Mouse (Mus musculus) intestine, embryonic 14.5 days (tissue): ENCODE measurements around the gene Spock2. TPM values are rescaled to one million over a fixed set of nuclear protein-coding genes. Genes with fewer than 3 reads are reported as not detected.
"Not testable (repeated sequence)": the region's sequence is repeated elsewhere in the genome, so short reads cannot be mapped to it uniquely, and the experiment has no call there.

Source experiments
- ATAC-seq: fragments of 200-750 bp; cut with Nextera tagmentation; replicated peaks from 2 replicates; pipeline ENCODE4 v1.8.0; 2017; ENCODE audit warnings: low read depth, moderate number of reproducible peaks, moderate TSS enrichment, moderate library complexity; ENCODE audit not compliant: low FRiP score, low TSS enrichment
- DNase-seq: peaks from one replicate; pipeline ENCODE4 v3.0.0-alpha.2; 2018; ENCODE audit warnings: low spot score
- H3K27ac ChIP-seq: fragments of 300-500 bp; sonication (generic); 2 replicates; pipeline ENCODE4 v1.5.1; 2014; ENCODE audit warnings: low read depth, mild to moderate bottlenecking, control low read depth
- H3K27me3 ChIP-seq: fragments of 300-500 bp; sonication (generic); replicated peaks from 2 replicates; pipeline ENCODE4 v1.6.1; 2014; ENCODE audit warnings: low read length, control low read depth; ENCODE audit not compliant: control insufficient read depth, insufficient read depth
- H3K36me3 ChIP-seq: fragments of 300-500 bp; sonication (generic); 2 replicates; pipeline ENCODE4 v1.6.1; 2014; ENCODE audit warnings: low read length, control low read depth; ENCODE audit not compliant: control insufficient read depth, insufficient read depth
- H3K4me1 ChIP-seq: fragments of 300-500 bp; sonication (generic); replicated peaks from 2 replicates; pipeline ENCODE4 v1.6.1; 2014; ENCODE audit warnings: low read length, control low read depth, mixed read lengths; ENCODE audit not compliant: control insufficient read depth, insufficient read depth
- H3K4me2 ChIP-seq: fragments of 300-500 bp; sonication (generic); 2 replicates; pipeline ENCODE4 v1.6.1; 2014; ENCODE audit warnings: low read length
- H3K4me3 ChIP-seq: fragments of 300-500 bp; sonication (generic); 2 replicates; pipeline ENCODE4 v1.5.1; 2014; ENCODE audit warnings: low read depth, low read length, control low read depth, mixed read lengths
- H3K9ac ChIP-seq: fragments of 300-500 bp; sonication (generic); 2 replicates; pipeline ENCODE4 v1.6.1; 2014; ENCODE audit warnings: mild to moderate bottlenecking, low read length
- H3K9me3 ChIP-seq: fragments of 300-500 bp; sonication (generic); 2 replicates; pipeline ENCODE4 v1.6.1; 2016; ENCODE audit warnings: low read length, control low read depth; ENCODE audit not compliant: control insufficient read depth
- WGBS: fragments of 180-500 bp; shearing (Covaris S2); extraction: QIAGEN DNeasy Blood & Tissue Kit; methylation state at CpG from one replicate; pipeline ENCODE4 v1.1.7; 2014; 5-methylcytosine and 5-hydroxymethylcytosine counted together
- polyA plus RNA-seq: library from polyadenylated mRNA; unstranded; fragments of >200 nt; fragmentation: Nextera tagmentation; extraction: Ambion mirVana; gene quantifications from 2 replicates; pipeline ENCODE4 v1.2.1, GENCODE M21; 2014

The Spock2 gene
- polyA plus RNA-seq, 1 experiment from 2014 or later = 3.7 TPM

- H3K27ac ChIP-seq = no peak overlapping the region
- H3K4me2 ChIP-seq = no peak overlapping the region
- H3K9me3 ChIP-seq = no peaks in the 10 kb centered on the region
- no peaks in the 10 kb centered on the region for H3K27me3 ChIP-seq
- no peak overlapping the region for H3K9ac ChIP-seq
- H3K4me3 ChIP-seq = no peak overlapping the region
- H3K36me3 ChIP-seq = no peaks in the 10 kb centered on the region
- 90% methylated on average over 9 of the region's 9 CpGs for WGBS
- peaks cover 2% of the 10 kb centered on the region; the same call in 1 of the 2 replicates for H3K4me1 ChIP-seq
- ATAC-seq (no peak), DNase-seq (no peak)
Measured at GRCm38 (mm10) chr10:60128287-60128686, 22.3 kb downstream of the Spock2 start.

GRCm38 (mm10) chr10:60130504-60130903 is 24.5 kb downstream of the Spock2 start:
- no peak overlapping the region for H3K4me2 ChIP-seq
- H3K36me3 ChIP-seq = no peaks in the 10 kb centered on the region
- H3K27me3 ChIP-seq = no peaks in the 10 kb centered on the region
- ATAC-seq (no peak), DNase-seq (no peak)
- H3K9me3 ChIP-seq = no peaks in the 10 kb centered on the region
- no peak overlapping the region for H3K4me3 ChIP-seq
- H3K9ac ChIP-seq = no peak overlapping the region
- no peak overlapping the region for H3K27ac ChIP-seq
- peaks cover 11% of the 10 kb centered on the region for H3K4me1 ChIP-seq
- WGBS = 81% methylated on average over 4 of the region's 4 CpGs

- ATAC-seq = peak; percentile 30; the same call in 1 of the 2 replicates
- Histone ChIP-seq H3K4me2 (no peak overlapping the region), H3K27me3 (no peaks in the 10 kb centered on the region), H3K9me3 (no peaks in the 10 kb centered on the region), H3K9ac (no peak overlapping the region), H3K4me1 (peaks cover 11% of the 10 kb centered on the region), H3K27ac (no peak overlapping the region), H3K4me3 (no peak overlapping the region), H3K36me3 (no peaks in the 10 kb centered on the region)
- no peak for DNase-seq
- 23% methylated on average over 6 of the region's 6 CpGs for WGBS
Measured at GRCm38 (mm10) chr10:60133501-60133900, 27.5 kb downstream of the Spock2 start.

GRCm38 (mm10) chr10:60134201-60134600 is 28.2 kb downstream of the Spock2 start:
- 49% methylated on average over 9 of the region's 9 CpGs for WGBS
- no peaks in the 10 kb centered on the region for H3K9me3 ChIP-seq

GRCm38 (mm10) chr10:60136010-60136409 is 30.0 kb downstream of the Spock2 start:
- H3K4me3 ChIP-seq, ATAC-seq: not testable (repeated sequence)

More at GRCm38 (mm10) chr10:60134201-60134600, 28.2 kb downstream of the Spock2 start:
- Histone ChIP-seq H3K9ac (no peak overlapping the region), H3K4me3 (no peak overlapping the region), H3K4me1 (peaks cover 11% of the 10 kb centered on the region), H3K27ac (0 out of 2 replicates have a peak overlapping the region, but pooled peaks have one; percentile 27), H3K36me3 (no peaks in the 10 kb centered on the region), H3K4me2 (no peak overlapping the region), H3K27me3 (no peaks in the 10 kb centered on the region)
- no peak for ATAC-seq
- DNase-seq = no peak

GRCm38 (mm10) chr10:60136935-60137334 is 30.9 kb downstream of the Spock2 start:
- peaks cover 11% of the 10 kb centered on the region for H3K4me1 ChIP-seq
- H3K36me3 ChIP-seq = no peaks in the 10 kb centered on the region
- no peak for ATAC-seq
- DNase-seq = no peak
- H3K9ac ChIP-seq = no peak overlapping the region
- H3K4me2 ChIP-seq = no peak overlapping the region
- H3K4me3 ChIP-seq = no peak overlapping the region
- no peak overlapping the region for H3K27ac ChIP-seq
- H3K27me3 ChIP-seq = no peaks in the 10 kb centered on the region
- H3K9me3 ChIP-seq = no peaks in the 10 kb centered on the region
- 67% methylated on average over 7 of the region's 7 CpGs for WGBS

More at GRCm38 (mm10) chr10:60136010-60136409, 30.0 kb downstream of the Spock2 start:
- not testable (repeated sequence) for H3K9ac ChIP-seq, DNase-seq, H3K9me3 ChIP-seq, H3K27ac ChIP-seq, H3K27me3 ChIP-seq, H3K4me2 ChIP-seq, H3K36me3 ChIP-seq
- peaks cover 11% of the 10 kb centered on the region for H3K4me1 ChIP-seq
- WGBS = 42% methylated on average over 1 of the region's 1 CpGs

- 83% methylated on average over 5 of the region's 5 CpGs for WGBS
- H3K9ac ChIP-seq = no peak overlapping the region
- no peak for ATAC-seq
- no peak overlapping the region for H3K27ac ChIP-seq
- H3K9me3 ChIP-seq = no peaks in the 10 kb centered on the region
- no peak for DNase-seq
- no peaks in the 10 kb centered on the region for H3K27me3 ChIP-seq
- no peak overlapping the region for H3K4me2 ChIP-seq
- no peak overlapping the region for H3K4me3 ChIP-seq
- H3K4me1 ChIP-seq = peaks cover 5% of the 10 kb centered on the region
- no peaks in the 10 kb centered on the region for H3K36me3 ChIP-seq
Measured at GRCm38 (mm10) chr10:60138680-60139079, 32.7 kb downstream of the Spock2 start.

GRCm38 (mm10) chr10:60140751-60141150 is 34.7 kb downstream of the Spock2 start:
- no peak for DNase-seq
- Histone ChIP-seq H3K4me1 (no peaks in the 10 kb centered on the region), H3K36me3 (no peaks in the 10 kb centered on the region), H3K27ac (no peak overlapping the region), H3K4me3 (no peak overlapping the region), H3K4me2 (no peak overlapping the region), H3K9me3 (no peaks in the 10 kb centered on the region), H3K9ac (no peak overlapping the region), H3K27me3 (no peaks in the 10 kb centered on the region)
- WGBS = 89% methylated on average over 4 of the region's 4 CpGs
- ATAC-seq = no peak

- H3K4me3 ChIP-seq = no peak overlapping the region
- no peaks in the 10 kb centered on the region for H3K27me3 ChIP-seq
- no peaks in the 10 kb centered on the region for H3K4me1 ChIP-seq
- WGBS = 89% methylated on average over 3 of the region's 3 CpGs
- no peaks in the 10 kb centered on the region for H3K36me3 ChIP-seq
- no peaks in the 10 kb centered on the region for H3K9me3 ChIP-seq
- H3K9ac ChIP-seq = no peak overlapping the region
- H3K27ac ChIP-seq = no peak overlapping the region
- no peak overlapping the region for H3K4me2 ChIP-seq
- no peak for DNase-seq
- no peak for ATAC-seq
Measured at GRCm38 (mm10) chr10:60141656-60142160, 35.7 kb downstream of the Spock2 start.
